Mouse (Mus musculus) limb, embryonic 15.5 days (tissue): ENCODE results near the gene Syngr1. TPM values are rescaled to one million over a fixed set of nuclear protein-coding genes. Genes with fewer than 3 reads are reported as not detected.

Experiments used
- ATAC-seq: fragments of 200-750 bp; cut with Nextera tagmentation; 2 replicates; pipeline ENCODE4 v1.8.0; 2017; ENCODE audit warnings: low read depth, moderate TSS enrichment; ENCODE audit not compliant: insufficient number of reproducible peaks, low FRiP score, low TSS enrichment
- H3K27ac ChIP-seq: fragments of 300-500 bp; sonication (generic); 2 replicates; pipeline ENCODE4 v1.5.1; 2015; ENCODE audit warnings: moderate library complexity, mild to moderate bottlenecking, inconsistent platforms
- H3K27me3 ChIP-seq: fragments of 300-500 bp; sonication (generic); 2 replicates; pipeline ENCODE4 v1.6.1; 2015; ENCODE audit warnings: inconsistent platforms
- H3K36me3 ChIP-seq: fragments of 300-500 bp; sonication (generic); 2 replicates; pipeline ENCODE4 v1.6.1; 2015; ENCODE audit warnings: inconsistent platforms
- H3K4me1 ChIP-seq: fragments of 300-500 bp; sonication (generic); 2 replicates; pipeline ENCODE4 v1.6.1; 2015; ENCODE audit warnings: inconsistent platforms
- H3K4me2 ChIP-seq: fragments of 300-500 bp; sonication (generic); 2 replicates; pipeline ENCODE4 v1.6.1; 2015; ENCODE audit warnings: mild to moderate bottlenecking, inconsistent platforms
- H3K4me3 ChIP-seq: fragments of 300-500 bp; sonication (generic); 2 replicates; pipeline ENCODE4 v1.5.1; 2015; ENCODE audit warnings: mild to moderate bottlenecking, inconsistent platforms
- H3K9ac ChIP-seq: fragments of 300-500 bp; sonication (generic); 2 replicates; pipeline ENCODE4 v1.6.1; 2015; ENCODE audit warnings: inconsistent platforms
- H3K9me3 ChIP-seq: fragments of 300-500 bp; sonication (generic); 2 replicates; pipeline ENCODE4 v1.6.1; 2016; ENCODE audit warnings: inconsistent platforms
- WGBS: fragments of 180-500 bp; shearing (Covaris S2); methylation state at CpG from one replicate; pipeline ENCODE4 v1.1.7; 2015; 5-methylcytosine and 5-hydroxymethylcytosine counted together
- polyA plus RNA-seq: library from polyadenylated mRNA; unstranded; fragments of >200 nt; fragmentation: Nextera tagmentation; extraction: Ambion mirVana; gene quantifications from 2 replicates; pipeline ENCODE4 v1.2.1, GENCODE M21; 2015

Gene Syngr1
- polyA plus RNA-seq, 1 experiment from 2014 or later, result 10.4 TPM

DNA sequence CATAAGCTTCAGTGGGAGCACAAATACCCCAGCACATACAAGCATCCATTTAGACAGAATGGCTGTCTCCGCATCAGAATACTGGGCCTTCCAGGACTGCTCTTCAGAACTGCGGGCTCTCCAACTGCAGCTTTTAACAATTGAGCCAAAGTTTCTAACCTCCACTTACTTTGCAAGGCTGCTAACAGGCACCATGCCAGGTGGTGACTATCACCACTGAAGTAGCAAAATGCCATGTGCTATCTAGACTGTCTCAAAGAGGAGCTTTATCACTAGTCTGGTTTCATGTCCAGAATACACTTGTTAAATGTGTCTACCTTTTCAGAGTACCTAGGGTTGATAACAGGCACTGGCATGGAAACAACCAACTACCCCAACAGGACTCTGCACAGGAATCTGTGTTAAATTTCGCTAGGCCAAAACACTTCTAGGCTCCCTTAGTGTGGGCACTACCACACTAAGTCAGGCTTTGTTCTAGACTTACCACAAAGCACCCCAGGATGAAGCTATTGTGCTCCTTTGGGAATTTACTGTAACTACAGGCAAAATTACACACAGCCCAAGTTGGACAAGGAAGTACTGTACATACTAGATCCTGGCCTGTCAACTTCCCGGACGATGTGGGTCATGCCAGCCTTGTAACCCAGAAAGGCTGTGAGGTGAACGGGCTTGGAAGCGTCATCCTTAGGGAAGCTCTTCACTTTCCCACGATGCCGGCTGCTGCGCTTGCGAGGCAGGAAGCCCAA lies 9.2 kb upstream of the Syngr1 start:
- Histone ChIP-seq H3K9me3 (no peaks in the 10 kb centered on the region), H3K4me1 (peaks cover 29% of the 10 kb centered on the region), H3K27ac (peak overlapping the region; percentile 97), H3K4me3 (peak overlapping the region; percentile 62), H3K36me3 (peaks cover 50% of the 10 kb centered on the region), H3K27me3 (no peaks in the 10 kb centered on the region), H3K4me2 (peak overlapping the region; percentile 66), H3K9ac (peak overlapping the region; percentile 59)
- 7% methylated on average over 11 of the region's 11 CpGs for WGBS
- ATAC-seq, result no peak

DNA sequence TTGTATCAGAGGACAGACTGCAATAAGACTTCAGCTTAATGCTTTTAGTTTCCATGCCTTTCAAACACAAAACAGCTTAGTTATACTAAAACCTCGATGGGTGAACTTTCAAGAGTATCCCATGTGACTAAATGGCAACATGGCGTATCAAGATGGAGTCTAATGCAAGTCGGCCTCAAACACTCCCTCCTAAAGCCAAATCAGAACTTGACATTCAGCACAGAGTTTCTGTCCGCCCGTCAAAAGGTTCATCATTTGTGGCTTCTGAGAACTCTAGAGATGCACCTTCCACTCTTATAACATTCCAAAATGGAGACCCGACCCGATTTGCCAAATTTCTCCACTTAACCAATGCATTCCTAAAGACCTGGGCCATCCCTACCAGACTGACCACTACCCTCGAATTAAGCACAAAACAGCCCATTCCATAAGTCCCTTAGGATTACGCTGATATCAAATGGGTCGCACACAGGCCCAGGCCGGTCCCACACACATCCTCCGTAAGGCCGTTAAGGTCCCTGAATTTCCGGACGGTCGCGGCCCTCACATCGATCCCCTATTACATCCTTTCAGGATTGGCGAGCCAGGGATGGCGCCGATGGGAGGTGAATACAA lies 8.4 kb upstream of the Syngr1 start:
- Histone ChIP-seq H3K9me3 (no peaks in the 10 kb centered on the region), H3K4me1 (peaks cover 29% of the 10 kb centered on the region), H3K27ac (peak overlapping the region; percentile 97), H3K27me3 (no peaks in the 10 kb centered on the region), H3K4me2 (peak overlapping the region; percentile 66), H3K4me3 (peak overlapping the region; percentile 62), H3K36me3 (peaks cover 42% of the 10 kb centered on the region), H3K9ac (peak overlapping the region; percentile 59)
- WGBS, result under 1% methylated on average over 21 of the region's 21 CpGs
- peak; percentile 0 for ATAC-seq

DNA sequence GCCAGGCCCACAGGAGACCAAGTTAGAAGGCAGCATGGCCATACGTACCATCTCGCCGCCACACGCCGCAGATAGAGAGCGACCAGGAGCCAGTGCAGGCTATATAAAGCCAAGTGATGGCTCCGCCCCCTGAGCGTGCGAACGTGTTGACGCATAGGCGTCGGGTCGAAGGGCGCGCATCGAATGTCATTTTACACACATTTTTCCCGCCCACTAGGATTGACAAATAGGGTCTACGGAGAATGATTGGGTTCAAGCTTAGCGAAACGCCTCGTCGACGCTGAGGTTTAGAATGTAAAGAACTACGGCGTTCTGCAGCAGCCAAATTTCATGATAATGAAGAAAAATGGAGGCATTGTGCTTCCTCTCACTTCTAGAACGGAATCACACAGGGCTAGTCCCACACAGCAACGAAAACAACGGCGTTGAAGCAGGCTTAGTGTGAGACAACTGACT lies 7.8 kb upstream of the Syngr1 start:
- H3K9ac ChIP-seq, result peak overlapping the region; percentile 59
- ATAC-seq, result peak; percentile 94
- H3K27ac ChIP-seq, result peak overlapping the region; percentile 97
- peak overlapping the region; percentile 62 for H3K4me3 ChIP-seq
- peaks cover 29% of the 10 kb centered on the region for H3K4me1 ChIP-seq
- H3K36me3 ChIP-seq, result peaks cover 37% of the 10 kb centered on the region
- peak overlapping the region; percentile 66 for H3K4me2 ChIP-seq
- no peaks in the 10 kb centered on the region for H3K9me3 ChIP-seq
- WGBS, result under 1% methylated on average over 30 of the region's 30 CpGs
- H3K27me3 ChIP-seq, result no peaks in the 10 kb centered on the region

DNA sequence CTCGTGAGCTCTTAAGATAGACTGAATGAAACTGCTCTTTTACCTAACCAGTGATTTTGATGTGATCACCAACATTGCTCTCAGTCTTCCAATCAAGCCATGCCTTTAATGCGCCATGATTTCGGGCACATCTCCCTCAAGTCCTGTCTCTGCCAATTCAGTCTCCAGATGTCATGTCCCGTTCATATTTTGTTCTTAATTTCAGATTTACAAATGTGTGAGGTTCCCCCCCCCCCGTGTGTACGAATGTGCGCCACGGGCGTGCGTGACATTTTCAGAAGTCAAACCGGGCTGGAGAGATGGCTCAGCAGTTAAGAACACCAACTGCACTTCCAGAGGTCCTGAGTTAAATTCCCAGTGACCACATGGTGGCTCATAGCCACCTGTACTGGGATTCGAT lies 7.4 kb upstream of the Syngr1 start:
- Histone ChIP-seq H3K4me2 (peak overlapping the region; percentile 66), H3K27me3 (no peaks in the 10 kb centered on the region), H3K27ac (peak overlapping the region; percentile 97), H3K36me3 (peaks cover 33% of the 10 kb centered on the region), H3K4me3 (peak overlapping the region; percentile 62), H3K9ac (peak overlapping the region; percentile 31), H3K4me1 (peaks cover 28% of the 10 kb centered on the region), H3K9me3 (no peaks in the 10 kb centered on the region)
- WGBS, result 2% methylated on average over 12 of the region's 12 CpGs
- ATAC-seq, result no peak

DNA sequence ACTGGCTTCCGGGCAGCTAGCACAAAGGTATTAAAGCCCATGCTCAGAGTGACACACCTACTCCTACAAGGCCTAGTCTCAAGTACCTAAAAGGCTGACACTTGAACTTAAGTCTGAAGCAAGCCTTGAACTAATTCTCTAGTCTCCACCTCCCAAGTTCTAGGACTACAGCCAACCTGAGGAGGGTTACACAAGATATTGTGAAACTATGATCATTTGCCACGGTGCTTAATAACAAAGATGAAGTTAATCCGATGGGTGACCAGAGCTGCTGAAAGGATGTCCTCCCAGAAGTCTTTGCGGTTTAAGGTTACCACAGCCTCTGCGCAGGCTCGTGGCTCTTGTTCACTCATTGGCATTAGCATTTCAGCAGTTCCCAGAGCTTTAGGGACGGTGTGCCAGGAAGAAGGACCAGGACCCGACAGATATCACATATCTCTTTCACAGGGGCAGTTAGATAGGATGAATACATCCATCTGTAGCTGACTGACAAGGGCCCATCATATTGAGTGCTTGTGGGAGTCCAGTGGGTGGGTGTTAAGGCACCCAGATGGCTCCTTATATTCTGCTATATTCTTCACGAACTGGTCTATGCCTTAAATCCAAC lies 3.6 kb upstream of the Syngr1 start:
- no peak overlapping the region for H3K4me3 ChIP-seq
- 83% methylated on average over 9 of the region's 9 CpGs for WGBS
- H3K9ac ChIP-seq, result no peak overlapping the region
- ATAC-seq, result no peak
- no peaks in the 10 kb centered on the region for H3K9me3 ChIP-seq
- H3K4me2 ChIP-seq, result no peak overlapping the region
- H3K36me3 ChIP-seq, result no peaks in the 10 kb centered on the region
- peaks cover 33% of the 10 kb centered on the region for H3K27me3 ChIP-seq
- H3K27ac ChIP-seq, result no peak overlapping the region
- H3K4me1 ChIP-seq, result peaks cover 20% of the 10 kb centered on the region

DNA sequence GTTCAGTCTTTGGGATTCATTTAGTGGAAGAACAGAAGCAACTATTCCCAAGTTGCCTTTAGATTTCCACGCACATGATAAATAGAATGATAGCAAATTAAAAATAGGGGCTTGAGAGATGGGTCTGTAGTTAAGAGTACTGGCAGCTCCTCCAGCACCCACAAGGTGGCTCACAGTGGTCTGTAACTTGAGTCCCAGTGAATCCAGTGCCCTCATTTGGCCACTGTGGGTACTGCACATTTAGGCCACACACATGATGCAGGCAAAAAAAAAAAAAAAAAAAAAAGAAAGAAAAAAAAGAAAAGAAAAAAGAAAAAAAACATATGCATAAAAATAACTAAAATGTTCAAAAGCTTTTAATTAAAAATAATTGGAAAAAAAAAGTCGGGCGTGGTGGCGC lies 2.5 kb upstream of the Syngr1 start:
- no peak for ATAC-seq
- 32% methylated on average over 4 of the region's 4 CpGs for WGBS

DNA sequence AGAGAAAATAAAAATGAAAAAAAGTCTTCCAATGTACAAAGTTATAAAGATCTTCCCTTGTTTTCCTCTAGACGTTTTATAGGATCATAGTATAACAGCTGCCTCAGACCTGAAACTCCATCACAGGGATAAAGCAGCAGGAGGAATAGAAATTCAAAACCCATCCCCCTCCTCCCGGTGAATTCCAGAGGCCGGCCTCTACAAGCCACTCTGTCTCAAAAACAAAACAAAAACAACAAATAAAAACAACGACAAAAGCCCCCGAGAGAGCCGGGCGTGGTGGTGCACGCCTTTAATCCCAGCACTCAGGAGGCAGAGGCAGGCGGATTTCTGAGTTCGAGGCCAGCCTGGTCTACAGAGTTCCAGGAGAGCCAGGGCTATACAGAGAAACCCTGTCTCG lies 979 bp upstream of the Syngr1 start:
- Histone ChIP-seq H3K9ac (no peak overlapping the region), H3K4me3 (no peak overlapping the region), H3K27ac (no peak overlapping the region), H3K36me3 (no peaks in the 10 kb centered on the region), H3K4me1 (peaks cover 23% of the 10 kb centered on the region), H3K4me2 (no peak overlapping the region), H3K27me3 (peaks cover 50% of the 10 kb centered on the region), H3K9me3 (no peaks in the 10 kb centered on the region)
- 73% methylated on average over 11 of the region's 11 CpGs for WGBS
- no peak for ATAC-seq

More for the DNA sequence above, 2.5 kb upstream of the Syngr1 start:
- H3K4me2 ChIP-seq, result no peak overlapping the region
- H3K27me3 ChIP-seq, result peaks cover 44% of the 10 kb centered on the region
- no peak overlapping the region for H3K9ac ChIP-seq
- H3K4me3 ChIP-seq, result no peak overlapping the region
- no peak overlapping the region for H3K27ac ChIP-seq
- H3K4me1 ChIP-seq, result peaks cover 23% of the 10 kb centered on the region
- no peaks in the 10 kb centered on the region for H3K36me3 ChIP-seq
- H3K9me3 ChIP-seq, result no peaks in the 10 kb centered on the region

DNA sequence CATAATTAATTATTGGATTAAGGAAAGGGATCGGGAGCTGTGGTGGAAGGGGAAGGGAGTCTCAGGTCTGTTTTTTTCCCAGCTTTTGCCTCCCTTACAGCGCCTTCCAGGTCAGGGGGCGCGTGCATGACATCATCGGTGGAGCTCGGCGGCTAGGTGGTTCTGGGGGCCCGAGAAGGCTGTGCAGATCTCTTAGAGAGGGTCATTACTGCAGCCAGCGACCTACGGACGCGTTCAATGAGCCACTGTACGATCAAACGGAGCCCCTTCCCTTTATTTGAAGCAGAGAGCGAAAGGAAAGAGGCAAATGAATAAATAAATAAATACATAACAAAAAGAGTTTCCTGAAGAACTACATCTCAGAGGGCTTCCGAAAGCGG lies 403 bp upstream of the Syngr1 start:
- no peak overlapping the region for H3K27ac ChIP-seq
- peaks cover 50% of the 10 kb centered on the region for H3K27me3 ChIP-seq
- WGBS, result 2% methylated on average over 17 of the region's 17 CpGs
- no peaks in the 10 kb centered on the region for H3K36me3 ChIP-seq
- peaks cover 23% of the 10 kb centered on the region for H3K4me1 ChIP-seq
- peak overlapping the region; percentile 60 for H3K4me3 ChIP-seq
- H3K9ac ChIP-seq, result peak overlapping the region; percentile 39
- ATAC-seq, result no peak
- peak overlapping the region; percentile 98 for H3K4me2 ChIP-seq
- H3K9me3 ChIP-seq, result no peaks in the 10 kb centered on the region

DNA sequence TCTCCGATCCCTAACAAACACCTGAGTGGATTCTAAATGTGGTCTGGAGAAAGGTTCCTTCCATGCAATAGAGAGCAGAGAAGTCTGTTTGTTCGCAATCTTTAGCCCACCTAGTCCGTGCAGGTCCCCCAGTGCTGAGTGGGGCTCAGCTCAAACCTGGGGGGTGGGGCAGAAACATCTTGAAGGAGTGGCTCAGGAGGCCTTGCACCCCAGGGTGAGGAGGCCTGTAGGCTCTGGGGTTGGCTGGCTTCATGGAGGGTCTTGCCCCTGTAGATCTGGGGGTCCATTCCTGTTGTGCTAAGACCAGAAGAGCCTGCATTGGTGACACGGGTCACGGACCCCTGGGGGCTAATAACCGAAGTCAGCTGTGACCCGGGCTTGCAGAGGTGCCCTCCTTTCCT lies 907 bp downstream of the Syngr1 start:
- ATAC-seq, result no peak
- no peaks in the 10 kb centered on the region for H3K9me3 ChIP-seq
- peaks cover 50% of the 10 kb centered on the region for H3K27me3 ChIP-seq
- no peaks in the 10 kb centered on the region for H3K36me3 ChIP-seq
- 20% methylated on average over 7 of the region's 7 CpGs for whole genome bisulfite sequencing
- peaks cover 26% of the 10 kb centered on the region for H3K4me1 ChIP-seq
- no peak overlapping the region for H3K27ac ChIP-seq
- peak overlapping the region; percentile 60; the same call in 1 of the 2 replicates for H3K4me3 ChIP-seq
- H3K9ac ChIP-seq, result no peak overlapping the region
- peak overlapping the region; percentile 98; the same call in 1 of the 2 replicates for H3K4me2 ChIP-seq

DNA sequence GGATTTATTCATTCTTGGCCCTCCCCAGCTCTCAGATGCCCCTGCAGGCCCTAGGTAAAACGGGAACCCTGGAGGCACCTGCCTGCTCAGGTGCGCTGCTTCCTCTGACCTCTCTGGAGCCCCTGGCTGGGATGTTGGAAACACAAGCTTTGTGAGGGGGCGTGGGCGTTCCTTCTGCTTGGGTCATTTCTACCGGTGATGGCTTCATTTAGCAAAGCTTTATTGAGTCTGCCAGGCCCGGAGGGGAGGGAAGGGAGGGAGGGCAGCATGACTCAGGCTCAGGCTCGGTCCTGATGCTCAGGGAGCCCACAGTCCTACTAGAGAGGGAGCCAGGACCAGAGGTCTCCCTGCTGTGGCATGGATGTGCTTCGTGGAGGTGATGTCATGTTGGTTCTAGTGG lies 1.5 kb downstream of the Syngr1 start:
- no peak for ATAC-seq
- 14% methylated on average over 8 of the region's 8 CpGs for WGBS
- peaks cover 31% of the 10 kb centered on the region for H3K4me1 ChIP-seq
- no peak overlapping the region for H3K9ac ChIP-seq
- H3K4me3 ChIP-seq, result no peak overlapping the region
- H3K4me2 ChIP-seq, result no peak overlapping the region
- H3K27ac ChIP-seq, result no peak overlapping the region
- no peaks in the 10 kb centered on the region for H3K9me3 ChIP-seq
- peaks cover 50% of the 10 kb centered on the region for H3K27me3 ChIP-seq
- no peaks in the 10 kb centered on the region for H3K36me3 ChIP-seq

DNA sequence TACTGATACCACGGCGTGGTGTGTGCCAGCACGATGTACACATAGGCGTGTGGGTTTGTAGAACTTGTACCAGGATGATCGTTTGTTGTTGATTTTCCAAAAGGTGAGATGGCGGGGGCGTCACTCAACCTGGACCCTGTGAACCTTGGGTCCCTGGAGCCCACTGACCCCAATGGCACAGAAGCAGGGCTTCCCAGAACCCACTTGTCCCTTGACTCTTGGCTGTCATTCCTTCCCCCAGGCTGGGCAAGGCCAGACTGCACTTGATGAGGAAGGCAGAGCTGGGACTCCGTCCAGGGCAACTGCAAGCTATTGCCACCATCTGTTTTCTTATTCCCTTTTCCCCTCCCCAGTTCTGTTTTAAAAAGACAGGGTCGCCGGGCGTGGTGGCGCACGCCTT lies 3.1 kb downstream of the Syngr1 start:
- 82% methylated on average over 13 of the region's 13 CpGs for WGBS
- peaks cover 42% of the 10 kb centered on the region for H3K4me1 ChIP-seq

DNA sequence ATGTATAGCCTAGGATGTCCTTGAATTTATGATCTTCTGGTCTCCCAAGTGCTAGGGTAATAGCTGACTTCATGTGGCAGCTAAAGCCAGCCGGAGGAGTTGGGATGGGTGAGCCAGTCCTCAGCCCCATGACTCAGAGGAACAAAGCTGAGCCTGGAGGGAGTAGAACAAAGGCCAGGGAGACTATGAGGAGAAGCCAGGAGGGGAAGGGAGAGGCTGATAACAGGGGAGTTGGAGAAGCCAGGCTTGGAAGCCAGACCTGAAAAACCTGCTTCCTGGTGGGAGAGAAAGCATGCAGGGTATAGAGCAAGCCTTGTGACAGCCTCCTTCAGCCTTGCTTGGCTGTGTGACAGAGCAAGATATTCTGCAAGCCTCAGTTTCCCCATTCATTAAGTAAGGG lies 4.5 kb downstream of the Syngr1 start:
- Histone ChIP-seq H3K4me2 (no peak overlapping the region), H3K4me3 (no peak overlapping the region), H3K4me1 (peaks cover 42% of the 10 kb centered on the region), H3K27ac (no peak overlapping the region), H3K27me3 (peaks cover 48% of the 10 kb centered on the region), H3K36me3 (no peaks in the 10 kb centered on the region), H3K9ac (no peak overlapping the region), H3K9me3 (no peaks in the 10 kb centered on the region)
- ATAC-seq, result no peak
- WGBS, result 79% methylated on average over 1 of the region's 1 CpGs

More for the DNA sequence above, 3.1 kb downstream of the Syngr1 start:
- no peaks in the 10 kb centered on the region for H3K9me3 ChIP-seq
- no peak overlapping the region for H3K4me3 ChIP-seq
- no peak overlapping the region for H3K9ac ChIP-seq
- no peak overlapping the region for H3K27ac ChIP-seq
- H3K27me3 ChIP-seq, result peaks cover 60% of the 10 kb centered on the region
- H3K4me2 ChIP-seq, result no peak overlapping the region
- no peak for ATAC-seq
- no peaks in the 10 kb centered on the region for H3K36me3 ChIP-seq
